Mouse (Mus musculus) left cerebral cortex, adult 2 months (tissue): ENCODE data around the gene Acap1. TPM values are rescaled to one million over a fixed set of nuclear protein-coding genes. Genes with fewer than 3 reads are reported as not detected.

Experiments used
- DNase-seq, 2 experiments: peaks; one replicate each; pipeline ENCODE4 v3.0.0; 2021 to 2022; ENCODE audit warnings: low spot score in 2 of 2, mixed read lengths in 1 of 2; ENCODE audit errors: extremely low spot score in 1 of 2
- H3K27ac ChIP-seq: fragments of 200-600 bp; 2 replicates; pipeline ENCODE4 v1.8.1; 2022
- H3K4me3 ChIP-seq: fragments of 200-600 bp; 2 replicates; pipeline ENCODE4 v1.8.1; 2022
- CTCF ChIP-seq: fragments of 200-600 bp; IDR thresholded peaks from 2 replicates; pipeline ENCODE4 v1.8.1; 2022; ENCODE audit warnings: antibody characterized with exemption, mild to moderate bottlenecking, moderate library complexity
- intact Hi-C: fragments of 180-260 bp; cut with DNase I; formaldehyde crosslinking; loops from one replicate; pipeline ENCODE4 v1.15.1; 2025
- microRNA-seq, 2 experiments: library from miRNA; unstranded; fragments of <30 nt; microRNA quantifications; one replicate each; pipeline ENCODE4 v1.2.0; 2021
- total RNA-seq, 2 experiments: library from RNA; stranded (reverse); gene quantifications; 2 replicates each; pipeline ENCODE4 v1.2.3; 2021

Acap1 gene
- total RNA-seq, 2 experiments from 2014 or later: not detected

GRCm38 (mm10) chr11:69837952-69838713, 57.2 kb downstream of the Acap1 start, which contains the start of gene Tmem256:
TSS of gene Tmem256 (plus strand) at chr11:69838514.
- peak within 1 kb of the TSS; percentile 67 for H3K4me3 ChIP-seq
- DNase-seq: peak; percentile 93 to 95
- no peak for TF ChIP-seq CTCF
- intact Hi-C loops: loop anchor here (2.0 to 5.0 kb wide), 4 partner anchors 35 to 156 kb away; partner anchors contain the start of genes 2810408A11Rik, Neurl4 and Senp3
- peak within 1 kb of the TSS; percentile 95 for H3K27ac ChIP-seq

GRCm38 (mm10) chr11:69837604-69837951, 57.8 kb downstream of the Acap1 start, which contains the start of gene Nlgn2:
TSS of gene Nlgn2 (minus strand) at chr11:69837784.
- H3K27ac ChIP-seq: peak within 1 kb of the TSS; percentile 95
- peak within 1 kb of the TSS; percentile 67 for H3K4me3 ChIP-seq
- intact Hi-C loops: loop anchor here (2.0 to 5.0 kb wide), 4 partner anchors 35 to 155 kb away; partner anchors contain the start of genes 2810408A11Rik, Neurl4 and Senp3
- no peak; the same call in 1 of the 2 replicates for TF ChIP-seq CTCF
- peak in 1 of 2 experiments; percentile 82 for DNase-seq

- Histone ChIP-seq H3K4me3 (peak overlapping the region; percentile 67), H3K27ac (peak overlapping the region; percentile 95)
- DNase-seq: peak; percentile 59 to 62
- intact Hi-C loops: loop anchor here (1.0 to 5.0 kb wide), 5 partner anchors 34 to 155 kb away; partner anchors contain the start of genes 2810408A11Rik, Neurl4, Senp3 and Slc35g3
- no peak for TF ChIP-seq CTCF
These were observed 58.4 kb downstream of the Acap1 start for GRCm38 (mm10) chr11:69836703-69837576.

GRCm38 (mm10) chr11:69835966-69836335, 59.4 kb downstream of the Acap1 start:
- intact Hi-C loops: loop anchor here (1.0 to 5.0 kb wide), 6 partner anchors 33 to 154 kb away; partner anchors contain the start of genes 2810408A11Rik, Neurl4, Senp3 and Slc35g3
- peak overlapping the region; percentile 95 for H3K27ac ChIP-seq
- no peak for TF ChIP-seq CTCF
- DNase-seq: no peak
- peak overlapping the region; percentile 67 for H3K4me3 ChIP-seq

- no peak for DNase-seq
- no peak for TF ChIP-seq CTCF
- peak overlapping the region; percentile 67 for H3K4me3 ChIP-seq
- intact Hi-C loops: loop anchor here (2.0 to 5.0 kb wide), 3 partner anchors 67 to 153 kb away; partner anchors contain the start of genes 2810408A11Rik, Neurl4 and Senp3
- H3K27ac ChIP-seq: peak overlapping the region; percentile 95
These were observed 59.9 kb downstream of the Acap1 start for GRCm38 (mm10) chr11:69835326-69835965.

GRCm38 (mm10) chr11:69834001-69834549, 61.3 kb downstream of the Acap1 start:
- H3K4me3 ChIP-seq: peak overlapping the region; percentile 67
- TF ChIP-seq CTCF: no peak
- intact Hi-C loops: loop anchor here (2.0 kb wide), 1 partner anchor 67 kb away; no protein-coding TSS in a partner anchor
- DNase-seq: peak in 1 of 2 experiments; percentile 38
- H3K27ac ChIP-seq: no peak overlapping the region

GRCm38 (mm10) chr11:69833554-69833953, 61.8 kb downstream of the Acap1 start:
- Histone ChIP-seq H3K4me3 (peak overlapping the region; percentile 67), H3K27ac (no peak overlapping the region)
- intact Hi-C loops: no loop called here
- no peak for TF ChIP-seq CTCF
- no peak for DNase-seq

Small RNAs within 50 kb of the gene (microRNA-seq; reads per million reads assigned to microRNA genes)
- 0 reads per million in 2 experiments for gene Mir6924

Other genes starting within 250 kb of the Acap1 start
- gene Sox15, start 240.2 kb downstream of the Acap1 start, total RNA-seq: not detected
- 10 to 100 TPM; 59.0 to 59.4 TPM for gene Mpdu1, start 232.9 kb downstream of the Acap1 start, total RNA-seq
- gene Cd68, start 229.4 kb downstream of the Acap1 start, total RNA-seq: 10 to 100 TPM; 11.8 to 14.1 TPM
- gene Eif4a1, start 223.1 kb downstream of the Acap1 start, total RNA-seq: 100 to 1,000 TPM; 299 to 311 TPM
- gene Senp3, start 213.5 kb downstream of the Acap1 start, total RNA-seq: 100 to 1,000 TPM; 108 to 111 TPM
- 1 to 10 TPM; 3.3 to 3.8 TPM for gene Tnfsf13, start 209.8 kb downstream of the Acap1 start, total RNA-seq
- 10 to 100 TPM in 1 of 2 experiments, 1 to 10 TPM in 1; 9.5 to 10.6 TPM for gene Tnfsf12, start 199.7 kb downstream of the Acap1 start, total RNA-seq
- 1 to 10 TPM; 1.4 to 1.9 TPM for gene Tnfsfm13, start 199.4 kb downstream of the Acap1 start, total RNA-seq
- 10 to 100 TPM; 55.1 to 56.6 TPM for gene Polr2a, start 136.9 kb downstream of the Acap1 start, total RNA-seq
- not detected for gene Slc35g3, start 133.6 kb downstream of the Acap1 start, total RNA-seq
- gene Zbtb4, start 129.6 kb downstream of the Acap1 start, total RNA-seq: 100 to 1,000 TPM; 134 to 167 TPM
- 1 to 10 TPM; 1.0 to 1.4 TPM for gene Chrnb1, start 99.6 kb downstream of the Acap1 start, total RNA-seq
- gene Fgf11, start 93.7 kb downstream of the Acap1 start, total RNA-seq: 10 to 100 TPM; 15.9 to 19.8 TPM
- under 1 TPM in 1 of 2 experiments, not detected in 1; 0.23 TPM for gene Tmem102, start 89.9 kb downstream of the Acap1 start, total RNA-seq
- gene Gm39566, start 80.2 kb downstream of the Acap1 start, total RNA-seq: not detected
- not detected for gene Spem2, start 77.1 kb downstream of the Acap1 start, total RNA-seq
- gene Spem1, start 73.4 kb downstream of the Acap1 start, total RNA-seq: under 1 TPM; 0.34 to 0.44 TPM
- gene Nlgn2, start 57.8 kb downstream of the Acap1 start, total RNA-seq: 100 to 1,000 TPM; 236 to 243 TPM
- gene Tmem256, start 57.0 kb downstream of the Acap1 start, total RNA-seq: 100 to 1,000 TPM; 113 to 126 TPM
- 10 to 100 TPM; 19.5 to 22.5 TPM for gene Plscr3, start 49.2 kb downstream of the Acap1 start, total RNA-seq
- gene Tnk1, start 36.8 kb downstream of the Acap1 start, total RNA-seq: under 1 TPM in 1 of 2 experiments, not detected in 1; 0.20 TPM
- gene Tmem95, start 17.5 kb downstream of the Acap1 start, total RNA-seq: not detected
- gene Kctd11, start 14.1 kb downstream of the Acap1 start, total RNA-seq: 1 to 10 TPM; 1.3 to 1.5 TPM
- gene 2810408A11Rik, start 5.4 kb upstream of the Acap1 start, total RNA-seq: under 1 TPM; 0.23 to 0.87 TPM
- 100 to 1,000 TPM; 121 to 124 TPM for gene Neurl4, start 5.5 kb upstream of the Acap1 start, total RNA-seq
- 10 to 100 TPM; 31.0 to 31.7 TPM for gene Gps2, start 18.3 kb upstream of the Acap1 start, total RNA-seq
- gene Eif5a, start 26.4 kb upstream of the Acap1 start, total RNA-seq: 100 to 1,000 TPM; 408 to 429 TPM
- 1 to 10 TPM; 9.9 to 10.0 TPM for gene Ybx2, start 40.3 kb upstream of the Acap1 start, total RNA-seq
- 1 to 10 TPM; 2.3 to 4.1 TPM for gene Slc2a4, start 52.6 kb upstream of the Acap1 start, total RNA-seq
- gene Cldn7, start 69.2 kb upstream of the Acap1 start, total RNA-seq: not detected
- gene Ctdnep1, start 85.6 kb upstream of the Acap1 start, total RNA-seq: 100 to 1,000 TPM; 116 to 124 TPM
- 10 to 100 TPM; 90.9 to 93.8 TPM for gene Elp5, start 87.0 kb upstream of the Acap1 start, total RNA-seq
- 100 to 1,000 TPM; 209 to 215 TPM for gene Gabarap, start 95.6 kb upstream of the Acap1 start, total RNA-seq
- gene Phf23, start 100.2 kb upstream of the Acap1 start, total RNA-seq: 10 to 100 TPM; 44.3 to 48.9 TPM
- 10 to 100 TPM; 32.6 to 32.9 TPM for gene Dvl2, start 105.1 kb upstream of the Acap1 start, total RNA-seq
- gene Acadvl, start 119.9 kb upstream of the Acap1 start, total RNA-seq: 10 to 100 TPM; 59.4 to 62.5 TPM
- 100 to 1,000 TPM; 818 to 875 TPM for gene Dlg4, start 121.4 kb upstream of the Acap1 start, total RNA-seq
- gene Asgr1, start 158.5 kb upstream of the Acap1 start, total RNA-seq: 1 to 10 TPM; 1.8 to 2.1 TPM
- not detected for gene Asgr2, start 197.1 kb upstream of the Acap1 start, total RNA-seq
- under 1 TPM; 0.81 to 0.94 TPM for gene Mgl2, start 234.8 kb upstream of the Acap1 start, total RNA-seq